Mouse (Mus musculus): ENCODE data around the gene Glrb. TPM values are rescaled to one million over a fixed set of nuclear protein-coding genes. Genes with fewer than 3 reads are reported as not detected.

The Glrb gene
- not detected for polyA plus RNA-seq (2017; shearing (Covaris generic))

GRCm38 (mm10) chr3:80913111-80913778, at the start of gene Glrb:
Gene Glrb (minus strand): TSS chr3:80913660.

GRCm38 (mm10) chr3:80802596-80803081, 110.8 kb downstream of the Glrb start, which contains the start of gene Gria2:
Gene Gria2 (minus strand): TSS chr3:80802835.

Other genes with a start within 250 kb of the Glrb start
- gene Gria2, start 110.8 kb downstream of the Glrb start, polyA plus RNA-seq (2017; shearing (Covaris generic)) = not detected
- not detected for gene Pdgfc, start 122.8 kb upstream of the Glrb start, polyA plus RNA-seq (2017; shearing (Covaris generic))

Data from effector memory CD4-positive, alpha-beta T cell, adult 5 months (primary cell).